Mouse (Mus musculus): ENCODE measurements around the gene Pde4b.

- TF ChIP-seq POLR2A (IDR thresholded peaks at IDR 0.05; ENCODE audit: control insufficient read depth, extremely low read depth, insufficient read depth, low read length, poor library complexity), result no peak
- no peak for TF ChIP-seq CTCF (IDR thresholded peaks at IDR 0.05; ENCODE audit: borderline replicate concordance, control insufficient read depth, extremely low read depth, insufficient read depth, low read length, poor library complexity)
Measured at GRCm38 (mm10) chr4:102618609-102619008, 531.3 kb downstream of the Pde4b start.

Data from thymus, adult 2 months (tissue).